Mouse (Mus musculus): ENCODE measurements around the gene Hnrnpu.

Gene Hnrnpu

DNA sequence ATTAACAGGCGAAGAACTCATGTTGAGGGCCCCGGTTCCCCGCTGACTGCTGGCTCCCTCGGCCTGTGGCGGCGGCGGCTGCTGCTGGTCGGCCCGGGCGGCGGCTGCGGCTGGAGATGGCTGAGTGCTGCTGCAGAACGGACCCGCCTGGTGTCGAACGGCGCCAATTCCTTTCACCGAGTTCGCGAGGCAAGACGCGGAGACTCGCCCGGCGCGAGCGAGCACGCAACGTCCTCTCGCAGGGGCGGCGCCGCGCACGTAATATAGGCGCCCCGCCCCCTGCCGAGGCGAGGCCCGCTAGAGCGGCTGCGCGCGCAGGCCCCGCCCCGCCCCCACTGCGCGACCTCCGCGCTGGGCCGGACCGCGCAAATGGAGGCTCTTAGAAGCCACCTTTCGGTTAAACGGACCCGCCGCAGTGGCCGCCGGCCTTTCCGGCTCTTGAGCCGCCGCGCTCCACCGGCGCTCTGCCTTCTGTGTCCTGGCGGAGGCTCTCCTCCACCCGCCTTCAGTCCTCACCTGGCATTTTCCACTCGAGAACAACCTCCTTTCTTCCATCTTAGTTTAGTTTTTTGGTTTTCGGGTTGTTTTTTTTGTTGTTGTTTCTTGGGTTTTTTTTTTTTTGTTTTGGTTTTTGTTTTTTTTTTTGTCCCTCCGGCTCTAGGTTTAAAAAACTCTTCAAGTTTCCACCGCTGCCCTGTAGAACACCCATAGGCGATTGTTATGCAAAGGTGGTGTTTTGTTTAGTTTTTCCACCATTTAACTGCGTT lies at the start of gene Hnrnpu:
Hnrnpu (minus strand) TSS at position 247 of the 767 bp plus-strand sequence.
- DNase-seq (ENCODE audit: inconsistent age in 2 of 2, low spot score in 1 of 2): peak; percentile 97 to 99

DNA sequence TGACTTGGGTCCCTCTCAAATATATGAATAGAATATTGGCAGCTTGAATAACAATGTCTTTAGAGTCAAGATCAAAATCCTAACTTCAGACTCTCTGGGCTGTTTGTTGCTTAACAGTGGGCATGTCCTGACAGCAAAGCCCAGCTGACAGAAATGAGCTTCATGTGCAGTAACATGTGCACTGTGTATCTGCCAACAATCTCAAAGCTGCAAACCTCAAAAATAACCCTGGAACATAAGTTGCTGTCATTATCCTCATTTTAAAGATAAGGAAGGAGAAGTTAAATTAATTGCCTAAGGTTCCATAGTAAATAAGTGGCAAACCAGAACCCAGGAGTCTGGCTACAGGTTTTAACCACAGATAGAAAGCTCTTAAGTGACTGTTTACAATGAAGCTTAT lies 44.6 kb upstream of the Hnrnpu start:
- no peak for DNase-seq (ENCODE audit: inconsistent age in 2 of 2, low spot score in 1 of 2)

DNA sequence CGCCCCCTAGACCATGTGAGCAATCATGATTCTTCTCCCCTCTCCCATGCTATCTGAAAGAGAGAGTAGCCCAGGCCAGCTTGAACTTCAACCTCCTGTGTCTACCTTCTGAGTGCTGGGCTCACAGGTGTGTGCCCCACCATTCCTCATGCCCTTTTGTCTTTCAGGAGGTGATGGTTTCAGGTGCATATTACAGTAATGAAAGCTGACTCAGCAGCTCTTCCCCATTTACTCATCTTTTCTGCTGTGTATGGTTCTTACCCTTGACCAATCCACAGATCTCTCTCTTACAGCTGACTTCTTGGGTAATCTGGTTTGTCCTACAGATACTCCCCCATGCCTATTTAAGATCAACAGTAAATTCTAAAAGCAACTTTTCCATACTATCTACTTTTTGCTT lies 41.6 kb upstream of the Hnrnpu start:
- DNase-seq (ENCODE audit: inconsistent age in 2 of 2, low spot score in 1 of 2): no peak

DNA sequence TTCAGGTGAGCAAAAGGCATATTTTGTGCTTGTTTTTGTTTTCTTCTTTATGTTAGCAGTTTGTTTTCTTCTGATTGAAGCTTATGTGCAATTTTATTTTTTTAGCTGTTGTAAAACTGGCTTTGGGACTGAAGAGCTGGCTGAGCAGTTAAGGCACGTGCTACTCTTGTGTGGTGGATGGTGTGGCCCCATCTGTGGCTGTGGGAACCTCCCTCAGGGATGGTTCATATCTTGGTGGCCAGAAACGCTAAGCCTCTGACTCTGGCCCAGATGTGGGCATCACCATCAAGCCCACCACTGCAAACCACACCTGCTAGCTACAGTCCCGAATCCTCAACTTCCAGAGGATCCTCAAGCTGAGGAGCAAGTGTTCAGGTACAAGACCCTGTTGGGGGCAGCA lies 40.5 kb upstream of the Hnrnpu start:
- DNase-seq (ENCODE audit: inconsistent age in 2 of 2, low spot score in 1 of 2): no peak

DNA sequence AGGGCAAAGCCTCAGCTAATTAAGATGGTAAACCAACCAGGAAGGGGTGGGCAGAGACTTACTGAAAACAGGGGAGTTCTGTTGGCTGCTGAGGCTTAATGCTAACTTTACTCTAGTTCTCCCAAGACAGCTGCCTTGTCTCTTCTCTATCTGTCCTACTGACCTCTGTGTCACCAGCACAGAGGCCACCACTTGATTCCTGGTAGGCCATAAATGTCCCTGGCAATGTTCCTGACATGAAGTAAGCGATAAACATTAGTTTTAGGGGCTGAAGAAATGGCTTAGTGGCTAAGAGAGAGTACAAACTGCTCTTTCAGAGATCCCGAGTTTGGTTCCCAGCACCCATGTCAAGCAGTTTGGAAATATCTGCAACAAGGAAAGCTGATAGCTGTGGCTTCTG lies 39.3 kb upstream of the Hnrnpu start:
- DNase-seq (ENCODE audit: inconsistent age in 2 of 2, low spot score in 1 of 2): no peak

DNA sequence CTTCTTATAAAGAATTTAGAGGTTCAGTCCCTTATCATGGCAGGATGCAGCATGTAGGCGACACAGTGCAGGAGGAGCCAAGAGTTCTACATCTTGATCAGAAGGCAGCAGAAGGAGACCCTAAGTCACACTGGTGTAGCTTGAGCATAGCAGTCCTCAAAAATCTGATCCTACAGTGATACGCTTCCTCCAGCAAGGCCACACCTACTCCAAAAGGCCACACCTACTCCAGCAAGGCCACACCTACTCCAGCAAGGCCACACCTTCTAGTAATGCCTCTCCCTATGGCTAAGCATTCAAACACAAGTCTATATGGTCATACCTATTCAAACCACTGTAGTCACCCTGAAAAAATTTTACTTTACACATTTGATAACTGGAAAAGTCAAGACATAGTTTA lies 38.5 kb upstream of the Hnrnpu start:
- no peak for DNase-seq (ENCODE audit: inconsistent age in 2 of 2, low spot score in 1 of 2)

DNA sequence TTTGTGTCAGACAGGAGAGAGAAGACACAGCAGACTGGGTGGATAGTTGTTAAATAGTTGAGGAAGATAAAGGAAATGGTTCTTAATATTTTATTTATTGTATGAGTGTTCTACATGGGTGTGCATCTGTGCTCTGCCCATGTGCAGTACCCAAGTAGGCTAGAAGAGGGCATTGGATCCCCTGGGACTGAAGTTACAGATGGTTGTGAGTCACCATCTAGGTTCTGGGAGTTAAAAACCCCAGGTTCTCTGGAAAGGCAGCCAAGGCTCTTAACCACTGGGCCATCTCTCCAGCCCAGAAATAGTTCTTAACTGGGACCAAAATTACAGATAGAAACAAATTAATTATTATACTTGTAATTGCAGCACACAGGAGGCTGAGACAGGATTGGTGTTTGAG lies 37.8 kb upstream of the Hnrnpu start:
- DNase-seq (ENCODE audit: inconsistent age in 2 of 2, low spot score in 1 of 2): no peak

DNA sequence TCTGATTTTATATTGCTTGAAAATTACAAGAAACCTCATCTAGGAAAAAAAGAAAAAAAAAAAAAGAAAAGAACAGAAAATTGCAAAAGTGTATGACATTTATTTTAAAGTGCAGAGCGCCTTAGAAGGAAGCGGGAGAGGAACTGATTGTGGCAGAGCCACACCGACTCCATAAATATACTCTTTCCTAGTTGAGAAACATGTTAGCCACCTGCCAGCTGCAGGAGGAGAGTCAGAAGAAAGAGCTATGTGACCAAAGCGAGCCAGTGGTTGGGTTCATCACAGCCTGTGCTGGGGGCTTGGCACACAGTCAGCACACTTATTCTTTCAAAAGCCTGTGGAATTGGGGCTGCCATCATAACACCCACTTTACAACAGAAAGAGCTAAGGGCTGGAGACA lies 35.1 kb upstream of the Hnrnpu start:
- DNase-seq (ENCODE audit: inconsistent age in 2 of 2, low spot score in 1 of 2): no peak

DNA sequence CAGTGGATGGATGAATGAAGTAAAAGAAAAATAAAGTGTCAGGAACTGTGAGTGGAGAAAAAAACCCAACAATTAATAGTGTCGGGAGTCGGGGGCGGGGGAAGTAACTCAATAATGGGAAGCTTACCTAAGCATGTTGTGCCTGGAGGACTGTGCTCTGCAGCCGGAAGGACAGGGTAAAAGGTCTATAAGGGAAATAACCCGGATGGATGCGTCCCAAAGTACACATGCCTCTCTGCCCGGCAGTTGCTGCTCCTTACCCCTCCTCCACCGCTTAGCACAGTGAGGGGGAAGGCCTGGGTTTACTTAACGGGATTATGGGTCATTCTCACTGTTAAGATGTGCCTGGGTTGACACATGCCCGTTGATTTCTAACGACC lies 31.7 kb upstream of the Hnrnpu start:
- peak in 1 of 2 experiments; percentile 69 for DNase-seq (ENCODE audit: inconsistent age in 2 of 2, low spot score in 1 of 2)

DNA sequence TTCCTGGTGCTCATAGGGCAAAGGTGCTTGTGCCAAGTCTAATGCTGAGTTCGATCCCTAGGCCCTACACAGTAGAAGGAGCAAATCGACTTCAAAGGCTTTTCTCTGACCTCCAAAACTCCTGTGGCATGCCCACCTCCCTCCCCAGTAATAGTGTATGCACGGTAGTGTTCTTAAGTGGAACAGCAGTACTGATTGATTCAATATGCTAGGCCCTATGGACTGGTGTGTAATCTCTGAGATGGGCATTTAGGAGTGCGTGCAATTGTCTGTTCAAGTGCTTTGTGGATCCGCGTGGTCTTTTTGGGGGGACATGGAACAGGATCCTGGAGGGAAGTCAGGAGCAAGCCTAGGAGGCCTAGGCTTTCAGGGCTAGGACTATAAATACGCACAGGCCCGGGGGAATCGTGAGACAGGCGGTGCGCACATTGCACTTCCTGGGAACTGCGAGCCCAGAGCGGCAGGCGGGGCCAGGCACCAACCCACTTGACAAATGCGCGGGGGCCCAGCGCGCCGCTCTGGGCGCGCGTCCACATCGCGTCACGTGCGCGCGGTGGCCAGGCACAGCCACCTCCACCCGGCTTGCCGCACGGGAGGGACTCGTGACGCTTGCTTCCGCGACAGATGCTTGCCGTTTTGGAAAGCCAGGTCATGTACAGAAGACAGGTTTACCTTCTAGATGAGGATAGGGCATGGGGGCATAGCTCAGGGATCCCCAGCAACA lies 31.1 kb upstream of the Hnrnpu start:
- peak; percentile 95 to 97 for DNase-seq (ENCODE audit: inconsistent age in 2 of 2, low spot score in 1 of 2)

DNA sequence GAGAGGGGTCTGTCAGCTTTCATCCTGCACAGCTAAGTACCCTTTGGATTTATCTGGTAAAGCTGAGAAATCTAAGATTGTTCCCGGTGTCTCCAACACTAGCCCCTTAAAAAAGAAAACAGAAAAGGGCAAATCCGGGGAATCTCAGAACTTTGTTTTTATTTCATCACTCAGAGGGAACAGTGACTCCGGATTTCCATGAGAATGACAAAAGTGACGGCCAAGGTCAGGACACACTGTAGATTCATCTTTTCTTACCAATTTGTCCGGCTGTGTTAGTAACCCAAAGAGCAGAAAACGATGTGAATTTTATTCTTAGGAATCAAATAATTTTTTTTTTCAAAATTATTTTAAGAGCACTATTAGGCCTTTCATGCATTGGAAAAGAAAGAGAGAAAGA lies 30.5 kb upstream of the Hnrnpu start:
- DNase-seq (ENCODE audit: inconsistent age in 2 of 2, low spot score in 1 of 2): peak; percentile 70 to 89

DNA sequence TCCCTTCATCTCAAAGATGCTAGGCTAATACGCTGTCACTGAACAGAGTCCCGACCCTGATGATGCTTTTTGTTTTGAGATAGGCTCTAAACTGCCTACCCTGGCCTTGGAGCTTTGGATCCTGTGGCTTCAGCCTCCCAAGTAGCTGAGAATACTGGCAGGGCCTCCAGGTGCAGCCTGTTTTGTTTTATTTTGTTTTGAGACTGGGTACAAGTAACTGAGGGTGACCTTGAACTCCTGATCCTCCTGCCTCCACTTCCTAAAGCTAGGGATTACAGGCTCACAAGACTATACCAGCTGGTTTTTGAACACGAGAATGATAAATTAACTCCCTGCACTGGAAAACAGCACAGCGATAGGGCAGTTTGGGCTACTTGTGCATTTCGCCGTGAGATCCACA lies 27.6 kb upstream of the Hnrnpu start:
- DNase-seq (ENCODE audit: inconsistent age in 2 of 2, low spot score in 1 of 2): no peak

DNA sequence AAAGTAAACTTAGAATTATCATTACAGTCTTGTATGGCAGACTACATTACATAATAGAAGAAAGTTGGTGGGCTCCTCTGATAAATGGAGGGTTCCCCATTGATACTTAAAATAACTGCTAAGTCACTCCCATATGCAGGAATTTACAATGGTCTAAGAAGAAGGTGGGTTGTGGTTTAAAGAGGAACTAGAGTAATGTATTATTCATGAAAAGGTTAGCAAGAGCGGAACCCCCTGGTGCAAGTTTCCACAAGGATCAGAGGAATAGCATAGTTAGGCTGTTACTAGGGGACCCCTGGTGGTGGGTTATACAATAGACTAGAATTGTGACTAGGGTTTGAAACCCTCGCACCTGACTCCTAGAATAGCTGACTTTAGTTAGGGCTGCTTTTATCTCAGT lies 23.1 kb upstream of the Hnrnpu start:
- no peak for DNase-seq (ENCODE audit: inconsistent age in 2 of 2, low spot score in 1 of 2)

DNA sequence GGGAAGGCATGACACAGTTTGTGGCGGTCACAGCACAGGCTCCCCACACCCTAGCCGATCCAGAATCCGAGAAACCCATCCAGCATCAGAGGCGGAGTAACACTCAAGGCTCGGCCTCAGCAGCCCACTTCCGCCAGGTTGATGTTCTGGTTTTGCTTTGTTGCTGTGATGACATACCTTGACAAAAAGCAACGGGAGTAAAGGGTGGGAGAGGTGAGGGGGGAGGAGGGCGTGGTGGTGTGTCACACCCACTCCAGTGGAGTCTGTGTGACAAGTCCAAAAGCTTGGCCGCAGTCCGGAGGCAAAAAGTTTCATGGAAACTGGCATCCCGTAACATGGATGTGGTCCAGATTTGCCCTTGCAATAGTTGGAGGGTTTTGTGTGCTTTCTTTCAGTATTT lies 22.7 kb upstream of the Hnrnpu start:
- DNase-seq (ENCODE audit: inconsistent age in 2 of 2, low spot score in 1 of 2): no peak

DNA sequence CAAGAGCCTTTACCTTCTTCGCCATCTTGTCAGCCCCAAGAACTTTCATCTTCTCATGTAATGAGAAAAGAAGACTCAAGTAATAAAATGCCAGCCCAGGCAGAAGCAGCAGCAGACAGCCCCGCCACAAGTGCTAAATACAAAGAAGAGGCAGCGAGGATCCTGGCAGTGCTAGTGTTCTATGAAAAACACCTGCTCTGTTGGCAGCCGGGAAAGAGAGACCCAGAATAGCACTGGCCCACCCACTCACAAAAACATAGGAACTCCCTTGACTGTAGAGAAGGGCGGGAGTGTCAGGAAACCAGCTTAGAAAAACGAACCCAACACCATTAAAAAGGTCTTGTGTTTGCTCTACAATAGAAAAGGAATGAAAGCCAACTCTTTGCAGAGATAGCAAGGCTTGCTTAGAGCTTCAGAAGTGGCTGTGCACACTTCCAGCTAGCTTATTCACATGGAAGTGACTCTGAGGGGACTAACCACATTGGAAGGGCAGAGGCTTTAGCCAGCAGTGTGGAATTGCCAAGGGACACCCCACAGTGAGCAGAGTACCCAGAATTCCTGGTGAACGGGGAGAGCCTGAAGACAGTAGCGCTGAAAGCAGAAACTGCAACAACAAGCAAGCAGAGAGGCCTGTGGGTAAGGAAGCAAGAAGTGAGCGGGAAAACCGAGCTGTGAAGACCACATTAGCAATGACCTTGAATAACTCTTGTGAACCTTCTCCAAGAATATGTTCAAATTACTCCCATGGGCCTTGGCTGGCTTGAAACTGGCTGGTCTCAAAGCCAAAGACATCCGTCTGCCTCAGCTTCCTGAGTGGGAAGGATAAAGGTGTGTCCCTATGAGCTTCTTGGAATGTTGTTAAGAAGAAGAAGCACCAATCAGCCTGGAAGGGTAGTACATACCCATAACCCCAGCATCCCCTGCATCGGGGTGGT lies 20.4 kb upstream of the Hnrnpu start:
- DNase-seq (ENCODE audit: inconsistent age in 2 of 2, low spot score in 1 of 2): no peak

DNA sequence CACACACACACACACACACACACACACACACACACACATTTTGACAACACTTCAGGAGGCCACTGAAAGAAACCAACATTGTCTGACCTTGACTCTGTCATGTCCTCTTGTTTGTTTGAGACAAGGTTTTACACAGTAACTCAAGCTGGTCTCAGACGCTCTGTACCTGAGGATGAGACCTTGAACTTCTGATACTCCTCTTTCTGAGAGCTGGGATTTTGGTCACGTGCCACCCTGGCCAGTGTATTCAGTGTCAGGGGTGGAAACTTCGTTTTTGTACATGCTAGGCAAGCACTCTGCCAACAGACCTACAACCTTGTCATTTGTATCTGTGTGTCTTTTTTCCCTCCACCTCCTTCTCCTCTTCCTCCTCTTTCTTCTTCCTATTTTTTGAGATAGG lies 17.0 kb upstream of the Hnrnpu start:
- peak; percentile 57 to 66 for DNase-seq (ENCODE audit: inconsistent age in 2 of 2, low spot score in 1 of 2)

DNA sequence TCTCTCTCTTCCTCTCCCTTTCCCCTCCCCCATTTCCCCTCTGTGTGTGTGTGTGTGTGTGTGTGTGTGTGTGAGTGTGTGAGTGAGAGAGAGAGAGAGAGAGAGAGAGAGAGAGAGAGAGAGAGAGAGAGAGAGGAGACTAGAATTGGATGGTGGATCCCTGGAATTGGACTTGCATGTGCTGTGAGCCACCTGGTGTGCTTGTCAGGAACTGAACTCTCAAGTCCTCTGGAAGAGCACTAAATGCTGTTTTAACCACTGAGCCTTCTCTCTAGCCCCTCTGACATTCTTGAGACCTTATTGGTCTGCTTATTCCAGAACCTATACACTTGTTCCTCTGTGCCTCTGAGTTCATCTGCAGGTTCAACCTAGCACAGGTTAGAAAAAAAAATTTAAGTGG lies 14.0 kb upstream of the Hnrnpu start:
- no peak for DNase-seq (ENCODE audit: inconsistent age in 2 of 2, low spot score in 1 of 2)

DNA sequence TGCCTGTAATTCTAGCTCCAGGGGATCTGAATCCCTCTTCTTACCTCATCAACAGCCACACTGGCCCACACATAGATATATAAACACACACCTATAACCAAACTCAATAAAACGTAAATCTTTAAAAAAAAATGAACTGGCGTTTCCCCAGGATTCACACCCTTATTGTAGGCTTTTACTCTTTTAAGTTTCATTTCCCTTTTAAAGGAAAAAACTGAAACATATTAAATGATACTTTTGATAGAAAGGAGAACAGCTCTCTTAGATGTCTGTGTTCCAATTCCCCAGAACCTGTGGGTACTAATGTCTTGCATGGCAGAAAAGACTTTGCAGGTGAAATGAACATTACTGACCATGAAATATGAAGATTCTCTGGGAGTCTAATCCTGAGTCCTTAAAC lies 13.2 kb upstream of the Hnrnpu start:
- DNase-seq (ENCODE audit: inconsistent age in 2 of 2, low spot score in 1 of 2): no peak

DNA sequence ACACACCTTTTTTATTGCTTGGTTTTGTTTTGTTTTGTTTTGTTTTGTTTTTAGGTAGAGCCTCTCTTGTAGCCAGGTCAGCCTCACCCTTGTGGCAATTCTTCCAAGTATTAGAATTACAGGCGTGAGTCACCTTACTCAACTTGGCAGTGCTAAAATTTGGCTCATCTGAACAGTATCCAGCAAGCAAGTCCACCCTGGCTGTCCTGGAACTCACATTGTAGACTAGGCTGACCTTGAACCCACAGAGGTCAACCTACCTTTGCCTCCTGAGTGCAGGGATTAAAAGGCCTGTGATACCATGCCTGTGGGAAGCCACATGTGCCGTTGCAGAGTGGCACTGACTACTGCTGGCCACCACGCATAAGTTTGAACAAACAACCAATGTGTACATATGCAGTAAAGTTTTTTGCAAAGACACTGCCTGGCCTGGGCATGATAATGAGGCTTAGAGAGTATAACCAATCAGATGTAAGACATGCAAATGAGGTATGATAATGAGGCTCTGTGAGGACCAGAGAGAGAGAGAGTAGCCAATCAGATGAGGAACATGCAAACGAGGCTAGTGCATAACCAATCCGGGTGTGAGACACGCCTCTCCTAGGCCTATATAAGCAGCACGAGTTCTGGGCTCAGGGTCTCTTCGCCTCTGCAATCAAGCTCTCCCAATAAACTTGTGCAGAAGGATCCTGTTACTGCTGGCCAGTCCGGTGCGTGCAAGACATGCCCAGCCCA lies 6.6 kb upstream of the Hnrnpu start:
- peak in 1 of 2 experiments; percentile 77 for DNase-seq (ENCODE audit: inconsistent age in 2 of 2, low spot score in 1 of 2)

DNA sequence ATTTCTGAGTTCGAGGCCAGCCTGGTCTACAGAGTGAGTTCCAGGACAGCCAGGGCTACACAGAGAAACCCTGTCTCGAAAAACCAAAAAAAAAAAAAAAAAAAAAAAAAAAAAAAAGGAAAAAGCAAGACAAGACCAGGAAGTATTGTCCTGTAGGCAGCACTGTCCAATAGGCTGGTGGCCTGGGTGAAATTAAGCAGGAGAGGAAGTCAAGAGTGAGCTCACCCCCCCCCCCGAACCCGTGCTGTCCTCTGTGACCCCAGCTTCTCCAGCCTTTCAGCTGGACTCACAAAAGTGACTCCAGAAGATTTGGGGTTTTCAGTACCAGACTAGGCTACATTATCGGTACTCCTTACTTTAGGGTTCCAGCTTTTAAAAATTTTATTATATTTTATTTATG lies 5.0 kb upstream of the Hnrnpu start:
- no peak for DNase-seq (ENCODE audit: inconsistent age in 2 of 2, low spot score in 1 of 2)

DNA sequence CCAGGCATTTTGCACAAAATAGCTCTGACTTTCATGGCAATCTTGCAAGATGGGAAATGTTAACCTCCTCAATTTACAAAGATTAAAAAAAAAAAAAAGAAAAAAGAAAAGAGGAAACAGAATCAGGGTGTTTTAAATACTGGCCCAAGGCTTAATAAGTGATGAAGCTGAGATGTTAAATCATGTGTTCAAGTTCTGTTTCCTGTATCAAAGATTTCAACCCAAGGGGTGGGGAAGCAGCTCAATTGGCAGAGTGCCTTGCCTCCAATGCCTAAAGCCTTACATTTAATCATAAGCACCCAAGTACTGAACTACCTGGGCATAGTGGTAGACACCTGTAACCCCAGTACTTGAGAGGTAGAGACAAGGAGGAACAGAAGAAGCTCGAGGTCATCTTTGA lies 4.5 kb upstream of the Hnrnpu start:
- no peak for DNase-seq (ENCODE audit: inconsistent age in 2 of 2, low spot score in 1 of 2)

Measured in adrenal gland, adult (tissue).